Mouse (Mus musculus) spleen, adult 18-20 months (tissue): ENCODE measurements around the gene Nek8.
"Not testable (repeated sequence)": the region's sequence is repeated elsewhere in the genome, so short reads cannot be mapped to it uniquely, and the experiment has no call there.

Source experiments
- DNase-seq, 2 experiments: peaks; one replicate each; pipeline ENCODE4 v3.0.0; 2022; ENCODE audit warnings: mixed read lengths in 2 of 2

Gene Nek8

DNA sequence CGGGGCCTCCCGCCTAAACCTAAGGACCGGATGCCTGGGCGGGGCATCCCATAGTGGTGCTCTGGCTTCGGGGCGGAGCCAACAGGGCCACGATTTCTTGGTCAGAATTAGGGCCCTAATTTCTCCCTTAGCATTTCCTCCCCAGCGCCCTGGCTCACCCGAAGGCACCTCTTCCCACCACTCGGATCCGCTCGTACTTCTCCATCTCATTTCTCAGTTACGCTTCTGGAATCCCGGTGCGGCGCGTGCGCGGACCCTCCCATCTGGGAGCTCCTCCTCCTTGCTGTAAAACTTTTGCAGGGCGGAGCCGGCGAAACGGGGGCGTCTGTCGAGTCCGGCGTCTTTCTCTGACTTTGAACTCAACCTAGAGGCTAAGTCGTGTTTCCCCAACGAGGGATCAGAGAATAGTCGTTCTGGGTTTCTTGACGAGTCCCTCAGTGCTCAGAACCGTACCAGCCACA is at the start of gene Nek8, which contains the start of gene Tlcd1:
Gene Nek8 (minus strand): TSS at position 274 of the 461 bp plus-strand sequence.
Gene Tlcd1 (plus strand): TSS at position 310 of the 461 bp plus-strand sequence.
- DNase-seq, result peak; percentile 89 to 96

- no peak for DNase-seq
Observed at GRCm38 (mm10) chr11:78223586-78223985, 47.1 kb upstream of the Nek8 start.

DNA sequence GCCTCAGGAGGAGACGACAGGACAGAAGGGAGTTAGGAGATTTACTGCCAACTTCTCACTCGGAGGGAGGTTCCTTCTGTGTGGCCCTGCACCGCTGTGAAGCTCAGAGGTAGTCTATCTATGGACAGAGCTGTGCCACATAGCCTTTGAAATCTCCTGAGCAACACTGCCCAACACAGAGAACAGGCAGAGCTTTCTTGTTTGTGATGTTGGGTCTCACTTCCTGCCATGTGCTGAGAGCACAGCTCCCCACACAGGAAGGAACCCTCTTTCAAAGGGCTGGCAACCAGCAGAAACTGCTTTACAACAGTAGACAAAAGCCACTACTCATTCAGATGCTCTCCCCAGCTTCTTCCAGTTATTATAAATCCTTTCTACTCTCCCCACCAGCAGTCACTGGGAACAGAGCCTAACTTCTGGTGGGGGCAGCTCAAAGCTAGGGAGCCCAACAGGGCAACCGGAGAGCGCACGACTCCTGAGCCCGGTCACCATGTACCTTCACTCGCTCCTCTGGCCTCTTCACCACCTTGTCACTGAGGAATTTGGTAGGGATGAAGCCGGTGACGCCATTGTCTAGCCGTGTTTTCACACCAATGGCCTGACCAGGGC is 39.3 kb upstream of the Nek8 start:
- no peak for DNase-seq

DNA sequence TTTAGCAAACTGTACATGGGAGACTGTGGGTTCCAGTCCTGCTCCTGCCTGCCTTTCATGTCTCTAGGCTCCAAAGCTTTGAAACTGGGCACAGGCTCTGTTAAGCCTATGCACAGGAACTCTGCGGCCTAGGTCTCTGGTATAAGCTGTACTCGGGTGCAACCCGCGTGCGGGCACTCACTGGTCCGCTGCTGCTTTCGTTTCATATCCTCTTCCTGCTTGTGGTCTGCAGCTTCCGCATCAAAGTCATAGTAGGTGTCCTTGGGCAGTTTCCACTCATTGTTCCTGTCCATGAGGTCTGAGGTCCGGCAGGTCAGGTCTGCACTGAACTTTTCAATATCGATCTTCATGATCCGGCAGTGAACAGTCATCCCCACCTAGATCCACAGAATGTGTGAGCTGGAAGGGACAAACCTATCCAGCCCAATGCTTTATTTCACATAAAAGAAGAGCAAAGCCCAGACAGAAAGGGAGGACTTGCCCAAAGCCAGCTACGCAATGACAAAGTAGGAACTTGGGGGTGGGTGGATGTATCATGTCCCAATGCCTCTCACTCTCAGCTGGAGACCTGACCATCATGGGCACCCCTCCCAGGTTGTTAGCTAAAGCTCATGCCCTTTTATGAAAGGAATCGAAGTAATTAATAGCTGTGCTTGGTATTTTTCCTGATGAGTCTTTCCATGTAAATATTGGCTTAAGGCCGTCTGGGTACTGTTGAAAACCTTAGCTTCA is 36.8 kb upstream of the Nek8 start:
- peak; percentile 52 to 54 for DNase-seq

- DNase-seq, result no peak
Observed at GRCm38 (mm10) chr11:78211513-78211912, 35.0 kb upstream of the Nek8 start.

GRCm38 (mm10) chr11:78210615-78211014 is 34.1 kb upstream of the Nek8 start:
- DNase-seq, result no peak

GRCm38 (mm10) chr11:78209886-78210285 is 33.4 kb upstream of the Nek8 start:
- DNase-seq, result no peak

- no peak for DNase-seq
Observed at GRCm38 (mm10) chr11:78207190-78207589, 30.7 kb upstream of the Nek8 start.

GRCm38 (mm10) chr11:78205361-78206206 is 29.1 kb upstream of the Nek8 start:
- DNase-seq, result no peak

GRCm38 (mm10) chr11:78204287-78204686 is 27.8 kb upstream of the Nek8 start:
- DNase-seq, result no peak

DNA sequence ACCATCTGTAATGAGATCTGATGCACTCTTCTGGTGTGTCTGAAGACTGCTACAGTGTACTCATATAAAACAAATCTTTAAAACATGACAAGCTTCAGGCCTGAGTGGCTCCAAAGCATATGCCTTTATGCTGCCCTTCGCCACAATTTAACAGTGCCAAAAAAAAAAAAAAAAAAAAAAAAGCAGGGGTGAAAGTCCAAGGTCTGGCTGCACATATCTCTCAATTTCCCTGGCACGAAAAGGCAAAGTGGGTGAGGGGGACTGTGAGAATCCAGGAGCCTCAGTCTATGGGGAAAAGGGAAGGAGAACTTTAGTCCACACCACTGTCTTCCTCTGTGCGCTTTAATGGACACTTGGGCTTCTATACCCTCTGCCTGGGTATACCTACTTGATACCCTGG is 25.9 kb upstream of the Nek8 start:
- no peak for DNase-seq

DNA sequence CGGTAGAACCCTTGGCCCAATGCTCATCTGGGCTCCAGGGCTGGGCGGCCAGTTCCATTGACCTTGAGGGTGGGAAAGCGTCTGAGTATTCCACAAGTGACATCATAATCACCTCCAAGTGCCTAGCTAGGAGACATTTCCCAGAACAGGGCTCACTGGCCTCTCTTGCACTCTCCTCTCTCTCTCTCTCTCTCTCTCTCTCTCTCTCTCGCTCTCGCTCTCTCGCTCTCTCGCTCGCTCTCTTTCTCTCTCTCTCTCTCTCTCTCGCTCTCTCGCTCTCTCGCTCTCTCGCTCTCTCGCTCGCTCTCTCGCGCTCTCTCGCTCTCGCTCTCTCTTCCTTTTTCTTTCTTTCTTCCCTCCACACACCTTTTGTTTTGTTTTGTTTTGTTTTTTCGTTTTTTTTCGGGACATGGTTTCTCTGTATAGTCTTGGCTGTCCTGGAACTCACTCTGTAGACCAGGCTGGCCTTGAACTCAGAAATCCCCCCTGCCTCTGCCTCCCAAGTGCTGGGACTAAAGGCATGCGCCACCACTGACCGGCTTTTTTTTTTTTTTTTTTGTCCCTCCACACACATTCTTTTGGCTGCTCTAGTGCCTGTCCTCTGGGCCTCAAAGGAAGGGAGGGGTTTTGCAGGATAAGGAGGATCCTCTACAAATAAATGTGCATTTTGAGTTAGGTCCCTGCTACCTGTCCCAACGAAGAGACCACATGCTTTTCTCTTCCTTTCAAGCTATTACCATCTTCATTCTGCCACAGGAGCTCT is 18.8 kb upstream of the Nek8 start:
- no peak for DNase-seq

GRCm38 (mm10) chr11:78194411-78195100 is 18.1 kb upstream of the Nek8 start:
- DNase-seq, result peak; percentile 60 to 81

DNA sequence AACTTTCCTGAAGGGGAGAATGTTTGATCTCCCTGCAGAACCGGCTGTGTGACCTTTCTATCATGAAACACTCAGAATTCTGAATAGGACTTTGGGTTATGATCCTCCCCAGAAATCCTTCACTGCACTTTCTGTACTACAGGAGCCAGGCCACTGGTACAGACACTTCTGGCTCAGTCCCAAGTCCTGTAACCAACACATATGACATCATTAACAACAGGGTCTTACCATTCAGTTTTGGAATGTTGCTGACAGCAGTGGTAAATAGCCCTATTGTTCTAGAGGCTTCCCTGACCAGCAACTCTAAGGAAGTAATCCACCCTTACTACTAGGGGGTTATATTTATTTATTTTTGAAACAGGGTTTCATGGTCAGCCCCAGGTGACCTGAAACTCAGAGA is 16.6 kb upstream of the Nek8 start, which contains the start of gene Proca1:
Gene Proca1 (plus strand): TSS at position 280 of the 400 bp plus-strand sequence.
- DNase-seq, result no peak

- no peak for DNase-seq
Observed at GRCm38 (mm10) chr11:78190041-78190440, 13.6 kb upstream of the Nek8 start.

GRCm38 (mm10) chr11:78189234-78190040 is 13.0 kb upstream of the Nek8 start:
- DNase-seq, result peak in 1 of 2 experiments; percentile 27

DNA sequence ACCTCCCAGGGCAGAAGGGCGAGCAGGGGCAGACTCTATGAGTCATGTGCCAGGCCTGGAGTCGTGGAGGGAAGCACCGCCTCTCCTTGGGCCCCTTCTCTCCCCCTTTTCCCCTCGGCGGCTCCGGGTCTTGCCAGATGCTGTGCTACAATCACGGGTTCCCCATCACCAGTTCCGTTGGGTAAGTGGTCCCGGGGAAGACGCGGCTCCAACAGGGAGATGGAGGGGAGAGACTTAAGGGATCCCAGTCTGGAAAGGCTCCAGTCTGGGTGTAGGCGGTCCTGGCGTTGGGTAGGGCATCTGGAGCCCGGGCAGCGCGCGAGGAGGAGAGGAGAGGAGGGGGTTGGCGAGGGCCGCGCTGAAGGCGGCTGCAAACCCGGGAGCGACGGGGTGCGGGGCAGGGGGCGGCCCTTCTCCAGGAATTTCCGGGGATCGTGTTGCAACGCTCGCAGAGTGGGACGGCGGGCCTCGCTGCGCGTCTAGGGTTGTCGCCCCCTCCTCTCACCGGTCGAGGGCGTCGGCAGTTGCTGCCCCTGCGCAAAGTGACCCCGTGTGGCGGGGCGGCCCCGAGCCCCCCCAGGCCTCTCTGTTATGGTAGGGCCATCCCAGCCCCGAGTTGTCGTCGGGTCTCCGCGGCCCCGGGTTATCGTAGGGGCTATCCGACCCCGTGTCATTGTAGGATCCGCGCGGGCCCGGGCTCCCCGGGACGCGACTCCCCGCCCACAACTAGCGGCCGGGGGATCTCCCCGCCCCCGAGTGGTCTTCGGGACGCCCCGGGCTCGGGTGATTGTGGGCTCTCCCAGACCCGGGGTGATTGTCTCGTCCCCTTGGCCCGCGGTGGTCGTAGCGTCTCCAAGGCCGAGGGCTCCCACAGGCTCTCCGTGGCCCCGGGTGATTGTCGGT is 12.1 kb upstream of the Nek8 start, which contains the start of gene Rab34:
Gene Rab34 (plus strand): TSS at position 100 of the 903 bp plus-strand sequence.
- no peak for DNase-seq

DNA sequence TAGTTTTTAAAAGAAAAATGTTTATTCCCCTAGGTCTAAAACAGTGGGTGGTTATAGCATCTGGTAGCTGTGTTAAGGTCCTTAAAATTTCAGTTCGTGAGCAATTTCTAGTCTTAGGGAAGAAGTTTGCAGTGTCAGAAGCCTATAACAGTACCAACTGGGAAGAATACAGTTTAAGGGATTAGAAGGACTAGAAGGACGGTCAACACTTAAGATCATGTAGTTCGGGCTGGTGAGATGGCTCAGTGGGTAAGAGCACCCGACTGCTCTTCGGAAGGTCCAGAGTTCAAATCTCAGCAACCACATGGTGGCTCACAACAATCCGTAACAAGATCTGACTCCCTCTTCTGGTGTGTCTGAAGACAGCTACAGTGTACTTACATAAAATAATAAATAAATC is 8.2 kb upstream of the Nek8 start:
- not testable (repeated sequence) for DNase-seq

DNA sequence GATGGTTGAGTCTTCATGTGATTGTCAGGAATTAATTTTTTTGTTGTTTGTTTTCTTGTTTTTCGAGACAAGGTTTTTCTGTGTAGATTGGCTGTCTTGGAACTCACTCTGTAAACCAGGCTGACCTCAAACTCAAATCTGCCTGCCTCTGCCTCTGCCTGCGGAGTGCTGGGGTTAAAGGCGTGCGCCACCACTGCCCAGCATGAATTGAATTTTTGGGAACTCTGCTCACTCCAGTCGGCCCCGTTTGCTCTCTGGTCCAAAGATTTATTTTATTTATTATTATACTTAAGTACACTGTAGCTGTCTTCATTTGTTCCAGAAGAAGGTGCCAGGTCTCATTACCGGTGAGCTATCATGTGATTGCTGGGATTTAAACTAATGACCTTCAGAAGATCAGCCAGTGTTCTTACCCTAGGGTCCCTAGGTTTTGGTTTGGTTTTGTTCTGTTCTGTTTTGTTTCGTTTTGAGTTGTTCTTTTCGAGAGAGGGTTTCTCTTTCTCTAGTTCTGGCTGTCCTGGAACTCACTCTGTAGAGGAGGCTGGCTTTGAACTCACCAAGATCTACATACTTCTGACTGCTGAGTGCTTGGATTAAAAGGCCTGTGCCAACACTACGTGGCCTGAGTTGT is 7.5 kb upstream of the Nek8 start:
- DNase-seq, result no peak
